31 mouse cellular contexts compared by ENCODE assay signal in genomic region chr5:122832996-122833395, GRCm38 (mm10). TPM values are rescaled to one million over a fixed set of nuclear protein-coding genes. Genes with fewer than 3 reads are reported as not detected.
DNase-seq lines count a peak whose midpoint lies in the region; ATAC-seq and TF ChIP-seq lines count a peak whose summit lies in the region.
"Had no signal": no experiment of that assay in that cellular context is flagged by ENCODE, and none has a peak within 500 bp of the region (broad histone marks: within the 10 kb centered on the region; RNA-seq: fewer than 3 reads in every experiment).

No protein-coding gene starts in this region.

- no peaks in the 10 kb centered on the region for H3K27me3 ChIP-seq in CH12.LX (replicated peaks)
- no peaks in the 10 kb centered on the region for H3K27me3 ChIP-seq in midbrain, embryonic 15.5 days (replicated peaks)
- no peaks in the 10 kb centered on the region for H3K27me3 ChIP-seq in forebrain, embryonic 16.5 days (replicated peaks; ENCODE audit: control insufficient read depth, insufficient read depth, low read length)
- H3K27me3 ChIP-seq: embryonic facial prominence, embryonic 15.5 days; forebrain, embryonic 12.5 days; heart, embryonic 12.5 days; hindbrain, embryonic 13.5 days; intestine, embryonic 15.5 days; limb, embryonic 15.5 days; liver, embryonic 13.5 days; Patski; stomach, embryonic 15.5 days had no signal

- H3K9me3 ChIP-seq in CH12.LX (replicated peaks; ENCODE audit: low read length): no peaks in the 10 kb centered on the region
- H3K9me3 ChIP-seq in midbrain, embryonic 15.5 days: no peaks in the 10 kb centered on the region
- H3K9me3 ChIP-seq in forebrain, embryonic 16.5 days (ENCODE audit: control insufficient read depth, low read length): no peaks in the 10 kb centered on the region
- H3K9me3 ChIP-seq: embryonic facial prominence, embryonic 10.5 days; embryonic facial prominence, embryonic 15.5 days; forebrain, embryonic 12.5 days; hindbrain, embryonic 13.5 days; intestine, embryonic 15.5 days; limb, embryonic 10.5 days; limb, embryonic 15.5 days; liver, embryonic 13.5 days; midbrain, embryonic 10.5 days; stomach, embryonic 15.5 days had no signal

- dilution Hi-C loops in CH12.LX (cut with MboI; ENCODE audit: extremely low pct_ligation_motif_present, extremely low pct_unique_long_range_greater_than_20kb, low sequenced_read_pairs): no loop called here

- no peaks in the 10 kb centered on the region for H3K4me1 ChIP-seq in CH12.LX (ENCODE audit: control insufficient read depth in 1 of 2, insufficient read depth in 2 of 2)
- H3K4me1 ChIP-seq in midbrain, embryonic 15.5 days: no peaks in the 10 kb centered on the region
- no peaks in the 10 kb centered on the region for H3K4me1 ChIP-seq in forebrain, embryonic 16.5 days (replicated peaks; ENCODE audit: control insufficient read depth, insufficient read depth, low read length)
- H3K4me1 ChIP-seq: embryonic facial prominence, embryonic 10.5 days; embryonic facial prominence, embryonic 15.5 days; forebrain, embryonic 12.5 days; heart, embryonic 12.5 days; hindbrain, embryonic 13.5 days; intestine, embryonic 15.5 days; limb, embryonic 10.5 days; limb, embryonic 15.5 days; liver, embryonic 13.5 days; midbrain, embryonic 10.5 days; stomach, embryonic 15.5 days had no signal

- ATAC-seq in cerebellum, adult (ENCODE audit: insufficient number of reproducible peaks, low FRiP score, low TSS enrichment): no peak
- no peak for ATAC-seq in midbrain, embryonic 15.5 days (replicated peaks)
- ATAC-seq in forebrain, embryonic 16.5 days: no peak
- ATAC-seq: intestine, embryonic 15.5 days; midbrain, embryonic 16.5 days; Patski had no signal

- DNase-seq in A20 (ENCODE audit: low read depth, low spot score) (peak; percentile 81), CH12.LX (ENCODE audit: extremely low read depth) (no peak)
- DNase-seq in brain, adult 2 months (ENCODE audit: low read depth, low spot score): peak; percentile 29
- DNase-seq in thymus, postnatal 25 days: peak; percentile 46
- DNase-seq: adrenal gland, postnatal 25 days; cerebellum, adult 8-10 months; cerebellum, postnatal 25 days; gastrocnemius, postnatal 14 days; heart, adult 18-20 months; heart, postnatal 4 days; kidney, adult 9 months; kidney, postnatal 10 days; layer of hippocampus, postnatal 36 days; liver, embryonic 13.5 days; lung, adult 2 months; lung, postnatal 14 days had no signal

- WGBS in midbrain, embryonic 15.5 days: 82% methylated on average over 10 of the region's 10 CpGs
- WGBS in forebrain, embryonic 16.5 days: 81% methylated on average over 10 of the region's 10 CpGs

- no peak overlapping the region for H3K4me3 ChIP-seq in CH12.LX (replicated peaks in 1 of 3; ENCODE audit: low read depth in 2 of 3, low read length in 2 of 3, poor library complexity in 1 of 3)
- H3K4me3 ChIP-seq in midbrain, embryonic 15.5 days: no peak overlapping the region
- no peak overlapping the region for H3K4me3 ChIP-seq in forebrain, embryonic 16.5 days (replicated peaks; ENCODE audit: low read length)
- H3K4me3 ChIP-seq: embryonic facial prominence, embryonic 10.5 days; embryonic facial prominence, embryonic 15.5 days; forebrain, embryonic 12.5 days; heart, embryonic 12.5 days; hindbrain, embryonic 13.5 days; intestine, embryonic 15.5 days; limb, embryonic 10.5 days; limb, embryonic 15.5 days; liver, embryonic 13.5 days; midbrain, embryonic 10.5 days; stomach, embryonic 15.5 days had no signal

- TF ChIP-seq EP300 in CH12.LX (IDR thresholded peaks at IDR 0.05; ENCODE audit: low read length): no peak

- H3K27ac ChIP-seq in CH12.LX (ENCODE audit: insufficient read depth, low read depth): no peak overlapping the region
- no peak overlapping the region for H3K27ac ChIP-seq in midbrain, embryonic 15.5 days
- no peak overlapping the region for H3K27ac ChIP-seq in forebrain, embryonic 16.5 days (ENCODE audit: low read length)
- H3K27ac ChIP-seq: embryonic facial prominence, embryonic 10.5 days; embryonic facial prominence, embryonic 15.5 days; forebrain, embryonic 12.5 days; hindbrain, embryonic 13.5 days; intestine, embryonic 15.5 days; limb, embryonic 10.5 days; limb, embryonic 15.5 days; liver, embryonic 13.5 days; midbrain, embryonic 10.5 days; stomach, embryonic 15.5 days had no signal

- no peak overlapping the region for H3K4me2 ChIP-seq in CH12.LX (ENCODE audit: insufficient read depth, low read depth, poor library complexity, severe bottlenecking)
- H3K4me2 ChIP-seq in midbrain, embryonic 15.5 days: no peak overlapping the region
- H3K4me2 ChIP-seq in forebrain, embryonic 16.5 days (ENCODE audit: low read length): no peak overlapping the region
- H3K4me2 ChIP-seq: embryonic facial prominence, embryonic 15.5 days; forebrain, embryonic 12.5 days; heart, embryonic 12.5 days; hindbrain, embryonic 13.5 days; intestine, embryonic 15.5 days; limb, embryonic 15.5 days; liver, embryonic 13.5 days; stomach, embryonic 15.5 days had no signal

- H3K79me2 ChIP-seq in CH12.LX (replicated peaks; ENCODE audit: control insufficient read depth, extremely low read depth, insufficient read depth, poor library complexity, severe bottlenecking): no peaks in the 10 kb centered on the region

- in situ Hi-C loops in CH12.LX (cut with MboI; ENCODE audit: low pct_ligation_motif_present, low pct_unique_long_range_greater_than_20kb, low sequenced_read_pairs): no loop called here

- TF ChIP-seq POLR2A in CH12.LX (IDR thresholded peaks at IDR 0.05; ENCODE audit: low read depth, low read length): no peak

- no peak for TF ChIP-seq RAD21 in CH12.LX (IDR thresholded peaks at IDR 0.05; ENCODE audit: low read depth, low read length)

- no peak overlapping the region for H3K9ac ChIP-seq in CH12.LX (ENCODE audit: insufficient read depth, low read depth)
- no peak overlapping the region for H3K9ac ChIP-seq in midbrain, embryonic 15.5 days
- H3K9ac ChIP-seq in forebrain, embryonic 16.5 days (replicated peaks; ENCODE audit: low read depth, low read length): no peak overlapping the region
- H3K9ac ChIP-seq: embryonic facial prominence, embryonic 15.5 days; forebrain, embryonic 12.5 days; heart, embryonic 12.5 days; hindbrain, embryonic 13.5 days; intestine, embryonic 15.5 days; limb, embryonic 15.5 days; liver, embryonic 13.5 days; stomach, embryonic 15.5 days had no signal

- no peak for TF ChIP-seq CTCF in CH12.LX (conservative IDR thresholded peaks at IDR 0.05 in 1 of 2, IDR thresholded peaks at IDR 0.05 in 1 of 2; ENCODE audit: low read depth in 2 of 2, low read length in 2 of 2)

- no peaks in the 10 kb centered on the region for H3K36me3 ChIP-seq in CH12.LX (replicated peaks in 1 of 2; ENCODE audit: control insufficient read depth in 1 of 2, insufficient read depth in 1 of 2, low read length in 1 of 2)
- no peaks in the 10 kb centered on the region for H3K36me3 ChIP-seq in midbrain, embryonic 15.5 days (replicated peaks)
- no peaks in the 10 kb centered on the region for H3K36me3 ChIP-seq in forebrain, embryonic 16.5 days (ENCODE audit: control insufficient read depth, insufficient read depth)
- H3K36me3 ChIP-seq: embryonic facial prominence, embryonic 10.5 days; embryonic facial prominence, embryonic 15.5 days; forebrain, embryonic 12.5 days; heart, embryonic 12.5 days; hindbrain, embryonic 13.5 days; intestine, embryonic 15.5 days; limb, embryonic 10.5 days; limb, embryonic 15.5 days; liver, embryonic 13.5 days; midbrain, embryonic 10.5 days; stomach, embryonic 15.5 days had no signal

TF ChIP-seq in CH12.LX, 34 proteins besides CTCF, POLR2A, EP300 and RAD21:
- TF ChIP-seq SMC3 (IDR thresholded peaks at IDR 0.05; ENCODE audit: low read depth, low read length) (no peak), ZKSCAN1 (IDR thresholded peaks at IDR 0.05; ENCODE audit: borderline replicate concordance, low read depth, low read length) (no peak), BHLHE40 (IDR thresholded peaks at IDR 0.05; ENCODE audit: low read depth, low read length) (peak; percentile 2; the same call in 1 of the 2 replicates), TCF12 (IDR thresholded peaks at IDR 0.05; ENCODE audit: low read depth, low read length) (no peak)

RNA-seq across cellular contexts. Expression of gene Anapc5, which starts 11.9 kb away (rescaled TPM):
- total RNA-seq in CH12.LX (2012; rRNA removed): 236 and 252 TPM in 2 replicates
- total RNA-seq in CH12.LX (2014; rRNA removed): 247 and 258 TPM in 2 replicates
- polyA plus RNA-seq in CH12.LX (2012; ENCODE audit: insufficient read length, low read depth): 261 and 280 TPM in 2 replicates
- polyA plus RNA-seq in midbrain, embryonic 15.5 days (2015; fragmentation: Nextera tagmentation; extraction: Ambion mirVana): 531 and 544 TPM in 2 replicates
- polyA plus RNA-seq in forebrain, embryonic 16.5 days (2015; fragmentation: Nextera tagmentation; extraction: Ambion mirVana): 562 and 569 TPM in 2 replicates

RNA-seq across cellular contexts. Expression of gene Rnf34, which starts 16.9 kb away (rescaled TPM):
- total RNA-seq in CH12.LX (2012; rRNA removed): 17.2 and 18.4 TPM in 2 replicates
- total RNA-seq in CH12.LX (2014; rRNA removed): 24.1 and 24.6 TPM in 2 replicates
- 29.1 and 30.8 TPM in 2 replicates for polyA plus RNA-seq in CH12.LX (2012; ENCODE audit: insufficient read length, low read depth)
- polyA plus RNA-seq in midbrain, embryonic 15.5 days (2015; fragmentation: Nextera tagmentation; extraction: Ambion mirVana): 49.9 TPM in 2 replicates
- polyA plus RNA-seq in forebrain, embryonic 16.5 days (2015; fragmentation: Nextera tagmentation; extraction: Ambion mirVana): 52.3 and 58.0 TPM in 2 replicates

RNA-seq across cellular contexts. Expression of gene Camkk2, which starts 53.8 kb away (rescaled TPM):
- total RNA-seq in CH12.LX (2012; rRNA removed): 12.3 and 13.5 TPM in 2 replicates
- total RNA-seq in CH12.LX (2014; rRNA removed): 8.6 TPM in 2 replicates
- polyA plus RNA-seq in CH12.LX (2012; ENCODE audit: insufficient read length, low read depth): 9.4 and 12.7 TPM in 2 replicates
- polyA plus RNA-seq in midbrain, embryonic 15.5 days (2015; fragmentation: Nextera tagmentation; extraction: Ambion mirVana): 66.1 and 69.4 TPM in 2 replicates
- 70.7 and 75.6 TPM in 2 replicates for polyA plus RNA-seq in forebrain, embryonic 16.5 days (2015; fragmentation: Nextera tagmentation; extraction: Ambion mirVana)
